Mouse (Mus musculus): ENCODE results near the gene Ercc6l2. TPM values are rescaled to one million over a fixed set of nuclear protein-coding genes. Genes with fewer than 3 reads are reported as not detected.

Ercc6l2 gene
- total RNA-seq (2021), result 10 to 100 TPM; 13.0 to 15.0 TPM

DNA sequence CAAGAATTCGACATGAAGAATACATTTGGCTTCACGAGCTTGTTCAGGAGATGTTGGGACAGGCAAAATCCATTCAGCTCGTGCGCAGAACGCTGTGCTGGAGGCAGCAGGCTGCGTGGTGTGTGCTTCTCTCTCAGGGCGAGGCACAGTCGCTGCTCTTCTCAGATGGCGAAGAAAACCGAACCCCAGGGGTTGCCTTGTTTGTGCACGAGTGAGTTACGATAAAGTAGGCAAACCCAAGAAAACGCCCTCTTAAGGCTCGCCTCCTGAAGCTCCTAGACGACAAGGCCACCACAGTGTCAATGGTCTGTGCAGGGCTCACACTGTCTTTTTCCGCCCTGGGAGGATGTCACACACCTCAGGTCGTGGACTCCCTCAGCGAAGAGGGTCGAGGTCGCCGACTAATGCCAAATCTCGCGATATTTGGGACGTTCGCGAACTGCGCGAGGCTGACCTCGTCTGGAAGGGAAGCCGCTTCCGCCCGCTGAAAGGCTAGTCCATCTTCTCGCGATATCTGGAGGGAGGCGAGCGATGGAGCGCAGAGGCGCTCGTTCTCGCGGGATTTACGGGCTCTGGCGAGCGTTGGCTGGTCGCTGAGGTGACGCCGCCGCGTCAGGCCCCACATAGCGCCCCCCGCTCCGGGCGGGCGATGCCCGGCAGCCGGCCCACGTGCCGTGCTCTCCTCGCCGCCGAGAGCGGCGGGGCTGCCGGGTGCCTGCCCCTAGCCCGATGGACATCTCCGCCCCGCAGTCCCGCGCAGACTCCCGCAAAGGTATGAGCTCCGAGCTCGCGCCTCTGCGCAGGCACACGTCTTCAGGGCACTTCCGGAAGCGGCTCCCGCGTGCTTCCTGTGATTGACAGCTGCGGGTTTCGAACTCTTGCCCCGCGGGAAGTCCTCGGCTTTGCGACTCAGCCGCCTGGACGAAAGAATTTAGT, at the start of gene Ercc6l2:
TSS of gene Ercc6l2 (plus strand) at position 495 of the 936 bp plus-strand sequence.
- DNase-seq, result peak; percentile 99

DNA sequence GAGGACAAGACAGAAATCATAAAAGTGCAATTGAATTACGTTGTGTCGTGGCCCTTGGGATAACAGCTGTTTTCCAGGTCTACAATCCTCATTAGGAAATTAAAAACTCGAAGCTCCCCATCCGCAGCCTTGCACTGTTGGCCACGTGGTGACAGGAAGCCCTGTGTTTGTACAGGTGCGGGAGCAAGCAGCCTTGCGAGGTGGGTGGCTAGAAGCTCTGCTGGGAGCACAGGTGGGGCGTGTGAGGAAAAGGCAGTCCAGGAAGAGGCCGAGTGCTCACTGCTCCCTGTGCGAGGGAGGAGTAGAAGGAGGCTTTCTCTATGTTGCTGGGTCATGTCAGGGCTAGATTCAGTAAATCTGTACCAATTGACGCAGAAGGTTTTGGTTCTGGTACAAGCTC, 49.0 kb upstream of the Ercc6l2 start:
- DNase-seq, result no peak

DNA sequence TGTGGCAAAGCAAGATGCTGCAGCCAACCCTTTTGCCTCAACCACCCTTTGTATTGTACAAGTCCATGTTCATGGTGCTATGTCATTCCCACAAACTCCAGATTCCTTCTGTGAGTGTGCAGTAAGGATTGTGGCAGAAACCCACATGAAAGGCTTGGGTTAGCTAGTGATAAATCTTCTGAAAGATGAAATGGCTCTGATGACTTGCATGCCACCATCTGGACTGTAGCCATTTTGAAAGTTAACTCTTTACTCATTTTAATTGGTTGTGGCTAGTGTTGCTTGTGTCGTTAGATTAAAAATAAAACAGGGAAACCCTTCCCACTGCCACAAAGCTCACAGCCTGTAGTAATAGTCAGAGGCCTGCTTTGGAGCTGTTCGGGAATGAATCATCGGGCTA, 44.0 kb upstream of the Ercc6l2 start:
- no peak for DNase-seq

DNA sequence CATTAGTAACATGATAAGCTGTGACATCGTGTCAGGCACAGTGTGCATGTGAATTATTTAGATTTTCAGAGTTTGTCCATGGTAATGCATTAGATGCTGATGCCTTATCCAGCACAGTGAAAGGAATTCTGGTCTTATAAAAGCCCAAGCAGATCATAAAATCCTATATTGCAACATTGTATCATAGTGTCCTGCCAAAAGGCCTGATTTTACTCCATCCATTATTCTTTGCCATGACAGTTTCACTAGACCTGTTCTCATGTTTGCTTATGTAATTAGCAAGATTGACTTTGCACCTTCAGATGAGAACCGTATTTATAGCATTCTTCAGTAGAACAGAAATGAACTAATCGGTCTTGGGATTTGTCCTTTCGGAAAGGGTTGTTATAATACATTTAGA, 36.1 kb upstream of the Ercc6l2 start:
- DNase-seq, result no peak

DNA sequence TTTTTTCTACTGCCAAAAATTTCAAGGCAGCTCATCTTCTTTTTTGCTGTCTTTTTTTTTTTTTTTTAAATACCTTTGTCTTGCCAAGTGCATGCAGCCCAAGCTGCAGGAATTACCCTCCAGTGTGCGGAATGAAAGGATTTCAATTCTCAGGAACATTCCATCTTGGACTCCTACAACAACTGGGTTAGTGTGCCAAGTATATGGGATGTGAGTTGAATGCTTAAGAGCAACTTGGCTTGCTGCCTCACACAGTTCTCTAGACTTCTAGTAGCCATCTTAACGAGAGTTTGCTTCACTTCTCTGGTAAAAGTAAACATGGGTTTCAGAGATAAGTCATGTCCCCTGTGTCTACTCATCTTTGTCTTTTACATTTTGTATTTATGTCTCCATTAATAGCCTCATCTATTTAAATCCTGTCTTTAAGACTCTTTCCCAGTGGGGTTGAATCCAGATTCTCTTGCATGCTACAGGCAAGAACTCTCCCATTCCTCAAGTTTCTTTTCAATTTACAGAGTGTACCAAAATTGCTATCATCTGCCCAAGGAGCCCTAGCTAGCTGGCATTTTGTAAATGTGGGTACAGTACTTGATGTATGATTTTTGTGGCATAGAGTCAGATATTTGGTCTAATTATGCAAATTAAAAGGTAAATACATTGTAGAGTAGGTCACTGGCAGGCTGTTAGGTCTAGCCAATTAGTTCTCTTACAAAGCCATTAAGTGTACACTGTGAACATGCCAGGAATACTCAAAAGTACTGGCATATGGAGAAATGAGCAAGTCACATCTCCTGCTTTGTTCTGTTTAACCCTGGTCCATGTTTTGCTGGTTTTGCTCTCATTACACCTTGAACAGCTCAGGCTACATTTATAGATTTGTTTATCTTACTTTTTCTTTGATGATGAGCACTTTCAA, 35.4 kb upstream of the Ercc6l2 start:
- DNase-seq, result no peak

DNA sequence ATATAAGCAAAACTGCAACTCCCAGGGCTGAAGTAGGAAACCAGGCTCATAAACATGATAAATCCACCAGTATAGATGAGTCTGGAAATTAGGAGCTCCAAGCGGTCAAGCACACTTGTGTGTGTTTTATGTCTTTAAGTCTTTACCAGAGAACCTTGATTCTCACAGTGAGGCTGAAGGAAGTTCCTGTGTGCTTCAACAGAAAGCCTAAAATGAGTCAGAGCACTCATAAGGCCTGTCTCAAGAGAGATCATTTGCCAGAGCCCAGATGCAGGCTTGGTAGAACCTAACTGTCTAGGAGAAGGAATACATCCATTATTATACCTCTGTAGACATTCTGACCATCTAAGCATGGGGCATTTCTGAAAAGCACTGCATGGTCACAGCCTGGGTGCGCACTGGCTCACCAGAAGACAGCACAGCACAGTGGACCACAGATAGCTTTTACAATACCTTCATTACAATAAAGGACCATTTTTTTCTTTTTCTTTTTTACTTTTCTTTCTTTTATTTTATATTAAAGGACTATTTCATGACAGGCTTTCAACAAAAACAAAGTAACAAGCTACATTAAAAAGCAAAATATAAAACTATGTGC, 22.7 kb upstream of the Ercc6l2 start:
- no peak for DNase-seq

DNA sequence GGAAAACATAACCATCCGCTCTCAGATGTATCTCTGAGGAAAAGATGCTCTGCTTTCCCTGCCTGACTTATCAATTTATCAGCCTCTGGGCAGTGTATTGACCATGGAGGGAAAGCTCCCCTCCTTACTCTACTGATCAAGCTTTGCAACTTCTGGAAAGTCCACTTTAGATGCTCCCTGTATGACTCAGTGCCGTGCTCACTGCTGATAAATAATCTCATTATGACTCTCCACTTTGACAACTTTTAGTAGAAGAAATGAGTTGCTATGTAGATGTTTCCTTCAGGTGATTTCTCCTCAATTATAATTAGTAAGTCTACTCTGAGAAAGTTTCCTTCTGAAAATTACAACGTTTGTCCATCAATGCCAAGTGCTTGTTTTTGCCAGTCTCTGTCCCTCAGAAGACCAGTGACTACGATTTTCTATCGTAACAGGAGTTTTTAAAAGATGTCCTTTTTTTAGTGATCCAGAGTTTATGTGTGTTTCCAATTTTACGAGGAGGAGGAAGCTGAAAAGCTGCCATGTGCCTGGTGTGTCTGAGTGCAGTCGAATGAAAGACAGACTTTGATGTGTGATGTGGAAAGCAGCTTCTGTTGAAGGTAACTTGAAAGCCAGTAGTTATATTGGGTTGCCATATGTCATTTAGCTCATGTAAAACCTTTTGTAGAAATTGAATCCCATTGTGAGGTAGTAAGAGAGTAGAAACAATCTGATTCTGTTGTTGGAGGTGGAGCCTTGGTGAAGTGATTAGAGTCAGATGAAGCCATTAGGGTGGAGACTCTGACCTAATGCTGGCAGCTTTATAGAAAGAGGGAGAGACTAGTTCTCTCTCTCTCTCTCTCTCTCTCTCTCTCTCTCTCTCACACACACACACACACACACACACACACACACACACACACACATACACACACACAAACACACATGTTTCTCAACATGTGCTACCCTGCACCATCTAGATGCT, 21.4 kb upstream of the Ercc6l2 start:
- DNase-seq, result no peak

DNA sequence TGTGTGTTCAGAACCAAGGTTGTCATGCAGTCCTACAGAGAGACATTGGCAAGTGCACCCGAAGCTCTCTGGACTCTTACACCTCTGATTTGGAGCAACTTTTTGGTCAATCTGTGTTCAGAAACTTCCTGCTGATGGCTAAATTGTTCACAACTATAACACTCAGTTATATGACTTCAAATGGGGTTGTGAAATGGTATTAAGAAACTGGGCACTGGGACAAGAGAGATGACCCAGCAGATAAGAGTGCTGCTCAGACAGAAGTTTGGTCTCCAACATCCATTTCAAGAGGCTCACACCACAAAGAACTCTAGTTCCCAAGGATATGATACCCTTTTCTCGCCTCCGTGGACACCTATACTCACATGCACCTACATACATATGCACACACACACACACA, 16.4 kb upstream of the Ercc6l2 start:
- no peak for DNase-seq

DNA sequence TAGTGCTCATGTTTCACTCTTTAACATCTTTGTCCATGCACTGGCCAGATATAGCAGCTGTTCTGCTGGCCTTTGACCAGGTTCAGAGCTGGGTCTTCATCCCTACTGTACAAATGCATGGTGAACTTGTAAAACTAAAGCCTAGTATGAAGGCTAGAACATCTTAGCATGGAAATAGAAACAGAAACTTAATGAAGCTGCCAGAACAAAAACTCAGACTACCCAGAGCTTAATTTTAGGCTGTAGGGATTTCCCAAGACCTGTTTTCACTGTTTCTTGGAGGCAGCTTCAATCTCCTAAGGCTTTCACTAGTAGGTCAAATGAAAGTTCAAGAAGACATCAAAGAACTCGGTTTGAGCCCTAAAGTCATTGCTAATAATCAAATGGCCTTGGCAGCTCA, 15.1 kb upstream of the Ercc6l2 start:
- DNase-seq, result no peak

DNA sequence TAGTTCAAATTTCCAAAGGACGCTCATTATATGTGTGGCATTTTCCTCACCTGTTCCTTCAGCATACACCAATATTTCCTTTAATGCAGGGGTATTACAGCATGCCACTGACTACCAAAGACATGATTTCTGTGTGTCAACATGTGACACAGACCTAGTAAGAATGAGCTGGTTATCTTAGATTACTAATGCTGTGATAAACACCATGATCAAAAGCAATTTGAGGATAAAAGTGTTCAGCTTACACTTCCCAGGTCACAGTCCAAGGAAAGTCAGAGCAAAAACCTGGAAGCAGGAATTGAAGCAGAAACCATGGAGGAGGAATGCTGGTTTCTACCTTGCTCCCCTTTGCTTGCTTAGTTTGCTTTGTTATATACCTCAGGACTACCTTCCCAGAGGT, 13.8 kb upstream of the Ercc6l2 start:
- no peak for DNase-seq

DNA sequence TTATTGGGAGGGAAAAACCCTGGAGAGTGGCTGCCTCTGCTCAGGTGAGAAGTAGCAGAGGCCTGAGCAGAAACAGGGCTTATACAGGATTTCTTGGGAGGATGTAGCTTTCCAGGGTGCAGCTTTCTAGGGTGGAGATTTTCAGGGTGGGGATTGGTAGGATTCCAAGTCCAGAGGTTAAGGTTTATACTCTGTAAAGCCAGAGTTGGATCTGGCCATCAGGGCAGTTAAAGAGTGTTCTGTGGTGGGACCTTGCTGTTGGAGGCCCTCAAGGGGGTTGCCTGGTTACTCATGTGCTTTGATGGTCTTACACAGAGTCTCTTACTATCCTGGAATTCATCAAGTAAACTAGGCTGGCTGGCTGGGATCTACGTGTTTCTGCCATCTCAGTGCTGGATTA, 7.8 kb upstream of the Ercc6l2 start:
- DNase-seq, result no peak

DNA sequence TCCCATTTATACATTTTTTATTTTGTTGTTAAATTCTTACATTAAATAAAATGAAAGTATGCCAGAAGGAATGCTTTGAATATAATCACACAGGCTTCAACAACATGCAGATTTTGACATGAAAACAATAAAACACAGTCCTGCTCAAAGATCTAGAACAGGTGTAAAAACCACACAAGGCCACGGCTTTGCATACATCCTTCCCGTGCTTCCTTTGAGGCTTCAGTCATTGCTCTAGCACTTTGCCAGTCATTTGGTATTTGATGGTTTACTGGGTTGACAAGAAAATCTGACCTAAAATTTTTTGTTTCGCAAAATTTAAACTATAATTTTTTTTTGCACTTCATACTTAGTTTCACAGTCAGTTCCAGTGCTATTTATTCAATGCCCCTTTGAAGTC, 7.1 kb upstream of the Ercc6l2 start:
- DNase-seq, result no peak

DNA sequence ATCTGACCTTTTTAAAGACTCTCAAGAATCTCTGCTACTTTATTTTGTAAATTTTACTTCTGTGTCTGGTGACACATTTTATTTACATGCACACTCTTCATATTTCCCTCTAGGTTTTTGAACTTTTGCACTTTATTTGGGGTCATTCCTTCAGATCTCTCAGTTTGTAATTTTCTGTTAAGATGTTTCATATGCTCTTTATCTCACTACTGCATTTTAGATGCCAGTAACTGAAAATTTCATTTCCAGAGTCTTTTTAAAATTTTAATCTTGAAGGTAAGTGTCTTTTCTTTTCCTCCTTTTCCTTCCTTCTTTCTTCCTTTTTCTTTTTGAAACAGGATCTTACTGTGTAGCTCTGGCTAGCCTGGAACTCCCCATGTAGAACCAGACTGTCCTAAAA, 3.6 kb upstream of the Ercc6l2 start:
- no peak for DNase-seq

DNA sequence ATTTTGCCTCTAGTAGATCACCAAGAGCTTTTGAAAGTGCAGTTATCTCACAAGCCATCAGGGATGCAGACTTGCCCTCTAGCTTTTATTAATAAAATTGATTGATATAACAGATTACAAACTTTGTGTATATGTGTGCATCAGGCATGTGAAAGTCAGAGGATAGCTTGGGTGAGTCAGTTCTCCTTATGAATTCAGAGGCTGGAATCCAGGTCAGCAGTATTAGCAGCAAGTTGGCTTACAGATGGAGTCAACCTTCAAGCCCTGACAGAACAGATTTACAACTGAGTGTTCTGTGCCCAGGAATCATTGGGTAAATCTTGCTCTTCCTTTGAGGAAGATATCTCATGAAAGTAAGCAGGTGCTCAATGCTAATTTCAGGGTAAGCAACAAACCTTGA, 891 bp downstream of the Ercc6l2 start:
- DNase-seq, result no peak

DNA sequence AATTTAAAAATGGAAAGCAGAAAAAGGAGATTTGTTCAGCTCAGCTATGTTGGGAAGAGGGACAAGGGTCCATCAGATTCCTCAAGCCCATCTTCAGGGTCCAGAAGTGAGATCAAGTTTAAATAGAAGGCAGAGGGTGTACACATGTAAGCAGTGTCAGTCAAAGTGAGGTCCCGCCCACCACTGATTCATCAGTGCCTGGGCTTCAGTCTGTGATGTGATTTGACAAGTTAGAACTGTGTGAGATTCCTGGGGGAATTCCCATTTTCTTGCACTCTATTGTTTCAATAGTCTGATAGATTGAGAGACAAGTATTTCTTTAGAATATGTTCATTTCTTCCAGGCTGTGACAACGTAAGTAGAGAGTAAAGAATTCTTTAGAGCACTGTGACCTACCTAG, 30.7 kb downstream of the Ercc6l2 start:
- no peak for DNase-seq

DNA sequence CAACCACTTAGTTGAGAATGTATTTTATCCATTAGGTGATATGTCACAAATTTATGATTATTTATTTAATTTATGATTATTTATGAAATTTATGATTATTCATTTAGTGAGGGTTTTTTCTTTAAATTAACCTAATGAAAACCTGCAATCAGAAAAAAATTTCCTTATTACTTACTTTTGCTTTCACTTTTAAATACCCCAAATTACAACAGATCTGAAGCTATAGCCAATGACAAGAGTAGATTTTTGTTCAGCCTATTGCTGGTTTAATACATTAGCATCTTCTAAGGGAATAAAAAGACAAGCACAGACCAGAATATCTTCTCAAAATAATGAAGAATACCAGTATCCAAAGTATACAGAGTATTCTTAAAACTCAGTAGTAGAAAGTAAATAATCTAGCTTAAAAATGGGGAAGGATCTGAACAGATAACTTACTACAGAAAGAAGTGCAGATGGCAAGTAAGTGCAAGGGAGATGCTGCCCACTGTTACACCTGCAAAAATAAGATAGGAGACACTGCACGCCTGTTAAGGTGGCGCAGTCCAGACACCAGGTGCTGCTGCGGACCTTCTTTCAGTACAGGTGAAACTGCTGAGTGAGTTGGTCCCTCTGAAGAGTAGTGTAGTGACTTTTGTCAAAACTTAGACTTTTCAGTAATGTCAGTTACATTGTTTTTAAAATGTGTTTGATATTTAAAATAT, 35.4 kb downstream of the Ercc6l2 start:
- no peak for DNase-seq

DNA sequence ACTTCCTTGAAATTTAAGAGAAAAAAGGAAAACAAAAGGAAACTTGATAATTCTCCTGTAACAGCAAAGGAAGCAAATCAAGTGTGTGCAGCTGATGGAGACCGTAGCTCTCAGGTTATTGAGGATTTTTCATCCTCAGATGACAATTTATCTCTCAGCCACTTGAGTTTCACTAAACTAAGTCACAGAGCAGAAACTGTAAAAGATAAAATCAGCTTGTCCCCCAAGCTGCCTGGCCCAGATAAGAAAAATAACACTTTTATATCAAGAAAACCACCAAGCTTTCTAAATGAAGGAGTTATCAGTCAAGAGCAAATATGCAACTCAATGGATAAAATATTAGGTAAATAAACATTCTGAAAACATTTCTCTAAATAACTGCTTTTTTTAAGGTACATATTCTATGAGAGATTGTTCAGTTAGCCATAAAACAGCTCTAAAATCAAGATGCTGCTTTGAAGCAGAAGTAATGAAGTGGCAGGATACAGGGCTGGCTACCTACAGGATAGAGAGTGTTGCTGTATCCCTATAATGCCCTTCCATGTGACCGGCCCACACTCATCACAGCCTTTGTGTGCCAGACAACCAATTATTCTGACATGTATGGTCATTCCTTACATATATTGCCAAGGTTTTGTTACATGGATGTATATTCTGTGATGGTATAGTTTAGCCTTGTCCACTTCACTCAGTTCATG, 57.7 kb downstream of the Ercc6l2 start:
- DNase-seq, result no peak

DNA sequence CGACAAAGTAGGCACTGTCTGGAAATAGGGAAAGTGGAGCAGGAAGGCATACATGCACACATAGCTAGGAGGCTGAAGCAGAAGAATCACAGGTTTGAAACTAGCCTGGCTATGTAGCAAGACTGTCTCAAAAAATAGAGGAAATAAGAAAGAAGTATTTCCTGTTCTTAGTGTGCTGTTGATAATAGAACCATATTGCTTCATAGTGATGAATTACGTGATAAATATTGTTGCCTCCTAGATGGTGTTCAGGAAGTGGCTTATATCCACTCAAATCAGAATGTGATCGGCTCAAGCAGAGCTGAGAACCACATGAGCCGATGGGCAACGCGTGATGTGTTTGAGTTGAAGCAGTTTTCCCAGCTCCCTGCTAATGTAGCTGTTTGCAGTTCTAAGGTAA, 62.1 kb downstream of the Ercc6l2 start:
- no peak for DNase-seq

DNA sequence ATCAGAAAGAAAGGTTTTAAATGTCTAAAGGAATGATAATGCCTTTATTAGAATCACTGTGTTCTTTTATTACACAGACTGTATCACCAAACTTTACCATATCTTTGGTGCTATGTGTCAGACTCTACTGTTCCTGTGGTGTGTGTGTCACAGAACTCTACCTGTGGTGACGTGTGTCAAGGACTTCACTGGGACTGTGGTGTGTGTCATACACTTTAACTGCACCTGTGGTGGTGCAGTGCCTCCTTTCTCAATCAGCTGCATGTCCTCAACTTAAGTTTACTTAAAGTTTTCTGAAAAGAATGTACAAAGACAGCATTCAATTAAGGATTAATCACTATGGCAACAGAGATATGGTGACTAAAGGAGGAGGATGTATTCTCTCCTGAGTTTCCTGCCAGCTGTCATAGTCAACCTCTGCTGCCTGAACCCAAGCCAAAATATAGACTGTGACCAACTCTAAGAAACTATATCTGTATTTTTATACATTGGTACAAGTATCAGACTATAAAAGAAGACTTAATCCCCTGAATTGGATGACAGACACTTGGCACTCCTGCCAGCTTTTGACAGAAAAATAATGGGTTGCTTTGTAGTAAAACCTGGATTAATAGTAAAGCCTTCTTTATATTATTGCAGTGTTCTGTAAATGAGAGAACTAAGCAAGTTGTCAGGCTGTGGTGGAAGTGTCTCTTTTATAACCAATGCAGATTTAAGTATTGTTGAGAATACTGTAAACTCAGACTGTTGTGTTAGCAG, 64.2 kb downstream of the Ercc6l2 start:
- DNase-seq, result no peak

DNA sequence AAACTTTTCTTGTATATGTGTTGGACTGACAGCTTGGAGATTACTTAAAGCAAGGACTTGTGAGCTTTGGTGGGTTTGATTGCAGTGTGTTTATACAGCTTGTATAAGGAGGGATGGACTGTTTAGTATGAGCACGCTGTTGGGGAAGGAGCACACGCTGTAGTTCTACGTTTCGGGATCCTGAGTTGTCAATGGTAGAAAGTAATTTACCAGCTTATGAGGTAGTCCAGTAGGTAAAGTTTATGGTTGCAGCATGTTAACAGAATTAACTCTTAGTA, 64.8 kb downstream of the Ercc6l2 start:
- no peak for DNase-seq
